Mouse (Mus musculus) lung, postnatal 0 days (tissue): ENCODE data around the gene Fyn. TPM values are rescaled to one million over a fixed set of nuclear protein-coding genes. Genes with fewer than 3 reads are reported as not detected.

Experiments
- ATAC-seq: fragments of 200-750 bp; cut with Nextera tagmentation; 2 replicates; pipeline ENCODE4 v1.8.0; 2017; ENCODE audit warnings: moderate library complexity
- DNase-seq: peaks from one replicate; pipeline ENCODE4 v3.0.0-alpha.2; 2016; ENCODE audit warnings: low spot score
- H3K27ac ChIP-seq: fragments of 300-500 bp; sonication (generic); 2 replicates; pipeline ENCODE4 v1.5.1; 2014; ENCODE audit warnings: antibody characterized with exemption, mild to moderate bottlenecking, low read length, mixed read lengths
- H3K27me3 ChIP-seq: fragments of 300-500 bp; sonication (generic); replicated peaks from 2 replicates; pipeline ENCODE4 v1.6.1; 2014; ENCODE audit warnings: low read length, mixed read lengths; ENCODE audit not compliant: insufficient read depth
- H3K36me3 ChIP-seq: fragments of 300-500 bp; sonication (generic); 2 replicates; pipeline ENCODE4 v1.6.1; 2014; ENCODE audit warnings: low read length, mixed read lengths; ENCODE audit not compliant: insufficient read depth
- H3K4me1 ChIP-seq: fragments of 300-500 bp; sonication (generic); 2 replicates; pipeline ENCODE4 v1.6.1; 2014; ENCODE audit warnings: antibody characterized with exemption, low read depth, low read length, mixed read lengths; ENCODE audit not compliant: insufficient read depth
- H3K4me2 ChIP-seq: fragments of 300-500 bp; sonication (generic); replicated peaks from 2 replicates; pipeline ENCODE4 v1.6.1; 2014; ENCODE audit warnings: low read depth, mild to moderate bottlenecking, low read length, moderate library complexity, mixed read lengths
- H3K4me3 ChIP-seq: fragments of 300-500 bp; sonication (generic); 2 replicates; pipeline ENCODE4 v1.5.1; 2014; ENCODE audit warnings: low read depth, low read length
- H3K9ac ChIP-seq: fragments of 300-500 bp; sonication (generic); replicated peaks from 2 replicates; pipeline ENCODE4 v1.6.1; 2014; ENCODE audit warnings: low read depth, mild to moderate bottlenecking
- H3K9me3 ChIP-seq: fragments of 300-500 bp; sonication (generic); 2 replicates; pipeline ENCODE4 v1.6.1; 2016; ENCODE audit warnings: low read length, mixed read lengths
- CTCF ChIP-seq: IDR thresholded peaks from 2 replicates; pipeline ENCODE4 v1.5.1; 2016; ENCODE audit warnings: antibody characterized with exemption, mild to moderate bottlenecking
- EP300 ChIP-seq: IDR thresholded peaks from 2 replicates; pipeline ENCODE4 v1.6.1; 2016; ENCODE audit warnings: antibody characterized with exemption, mild to moderate bottlenecking, control low read depth
- WGBS: fragments of 180-500 bp; shearing (Covaris S2); extraction: QIAGEN DNeasy Blood & Tissue Kit; methylation state at CpG from one replicate; pipeline ENCODE4 v1.1.7; 2014; 5-methylcytosine and 5-hydroxymethylcytosine counted together
- polyA plus RNA-seq: library from polyadenylated mRNA; unstranded; fragments of >200 nt; fragmentation: Nextera tagmentation; extraction: Ambion mirVana; gene quantifications from 2 replicates; pipeline ENCODE4 v1.2.1, GENCODE M21; 2015

Fyn gene
- polyA plus RNA-seq, 1 experiment from 2014 or later: 23.0 TPM

- TF ChIP-seq EP300: no peak
- no peak for TF ChIP-seq CTCF
- no peaks in the 10 kb centered on the region for H3K9me3 ChIP-seq
- no peak overlapping the region for H3K4me2 ChIP-seq
- H3K36me3 ChIP-seq: no peaks in the 10 kb centered on the region
- H3K9ac ChIP-seq: no peak overlapping the region
- DNase-seq: no peak
- H3K4me3 ChIP-seq: no peak overlapping the region
- no peaks in the 10 kb centered on the region for H3K4me1 ChIP-seq
- no peak overlapping the region for H3K27ac ChIP-seq
- no peaks in the 10 kb centered on the region for H3K27me3 ChIP-seq
- no peak for ATAC-seq
- WGBS: 74% methylated on average over 9 of the region's 9 CpGs
Observed at GRCm38 (mm10) chr10:39376676-39377075, 8.0 kb downstream of the Fyn start.

- H3K27me3 ChIP-seq: no peaks in the 10 kb centered on the region
- no peak overlapping the region for H3K9ac ChIP-seq
- H3K9me3 ChIP-seq: no peaks in the 10 kb centered on the region
- DNase-seq: no peak
- WGBS: 68% methylated on average over 5 of the region's 5 CpGs
- no peak overlapping the region for H3K4me2 ChIP-seq
- H3K4me3 ChIP-seq: no peak overlapping the region
- no peak for ATAC-seq
- TF ChIP-seq EP300: no peak
- TF ChIP-seq CTCF: no peak
- H3K4me1 ChIP-seq: no peaks in the 10 kb centered on the region
- H3K27ac ChIP-seq: no peak overlapping the region
- no peaks in the 10 kb centered on the region for H3K36me3 ChIP-seq
Observed at GRCm38 (mm10) chr10:39377219-39377618, 8.6 kb downstream of the Fyn start.

GRCm38 (mm10) chr10:39378025-39378603 is 9.5 kb downstream of the Fyn start:
- no peaks in the 10 kb centered on the region for H3K36me3 ChIP-seq
- DNase-seq (no peak), ATAC-seq (no peak)
- H3K4me3 ChIP-seq: no peak overlapping the region
- 83% methylated on average over 8 of the region's 8 CpGs for WGBS
- no peak overlapping the region for H3K27ac ChIP-seq
- no peaks in the 10 kb centered on the region for H3K27me3 ChIP-seq
- H3K4me2 ChIP-seq: no peak overlapping the region
- TF ChIP-seq EP300 (no peak), CTCF (no peak)
- no peak overlapping the region for H3K9ac ChIP-seq
- no peaks in the 10 kb centered on the region for H3K4me1 ChIP-seq
- no peaks in the 10 kb centered on the region for H3K9me3 ChIP-seq

GRCm38 (mm10) chr10:39379287-39379686 is 10.6 kb downstream of the Fyn start:
- no peak for DNase-seq
- no peak for ATAC-seq
- no peaks in the 10 kb centered on the region for H3K36me3 ChIP-seq
- no peak overlapping the region for H3K27ac ChIP-seq
- H3K4me3 ChIP-seq: no peak overlapping the region
- no peak for TF ChIP-seq EP300
- no peak for TF ChIP-seq CTCF
- WGBS: 52% methylated on average over 10 of the region's 10 CpGs
- no peaks in the 10 kb centered on the region for H3K27me3 ChIP-seq
- no peak overlapping the region for H3K4me2 ChIP-seq
- H3K9me3 ChIP-seq: no peaks in the 10 kb centered on the region
- H3K9ac ChIP-seq: no peak overlapping the region
- H3K4me1 ChIP-seq: no peaks in the 10 kb centered on the region

GRCm38 (mm10) chr10:39379721-39380370 is 11.2 kb downstream of the Fyn start:
- TF ChIP-seq CTCF (no peak), EP300 (no peak)
- WGBS: 69% methylated on average over 5 of the region's 5 CpGs
- H3K27me3 ChIP-seq: no peaks in the 10 kb centered on the region

GRCm38 (mm10) chr10:39385259-39385658 is 16.6 kb downstream of the Fyn start:
- no peaks in the 10 kb centered on the region for H3K36me3 ChIP-seq
- H3K4me3 ChIP-seq: no peak overlapping the region
- WGBS: 69% methylated on average over 8 of the region's 8 CpGs
- no peak for TF ChIP-seq CTCF
- no peak for TF ChIP-seq EP300
- no peak overlapping the region for H3K4me2 ChIP-seq
- ATAC-seq (no peak), DNase-seq (no peak)
- no peaks in the 10 kb centered on the region for H3K27me3 ChIP-seq
- no peaks in the 10 kb centered on the region for H3K9me3 ChIP-seq
- no peak overlapping the region for H3K9ac ChIP-seq
- peaks cover 4% of the 10 kb centered on the region; the same call in 1 of the 2 replicates for H3K4me1 ChIP-seq
- no peak overlapping the region for H3K27ac ChIP-seq

More at GRCm38 (mm10) chr10:39379721-39380370, 11.2 kb downstream of the Fyn start:
- Histone ChIP-seq H3K36me3 (no peaks in the 10 kb centered on the region), H3K4me3 (no peak overlapping the region), H3K27ac (no peak overlapping the region), H3K9ac (no peak overlapping the region), H3K4me2 (no peak overlapping the region), H3K4me1 (no peaks in the 10 kb centered on the region), H3K9me3 (no peaks in the 10 kb centered on the region)
- ATAC-seq: no peak
- no peak for DNase-seq
